Mouse (Mus musculus) midbrain, embryonic 13.5 days (tissue): ENCODE results near the gene Dgkz. TPM values are rescaled to one million over a fixed set of nuclear protein-coding genes. Genes with fewer than 3 reads are reported as not detected.

ENCODE experiments used
- ATAC-seq: fragments of 200-750 bp; cut with Nextera tagmentation; 2 replicates; pipeline ENCODE4 v1.8.0; 2017; ENCODE audit warnings: mild to moderate bottlenecking, moderate TSS enrichment, moderate library complexity
- H3K27ac ChIP-seq: fragments of 300-500 bp; sonication (generic); 2 replicates; pipeline ENCODE4 v1.5.1; 2015; ENCODE audit warnings: inconsistent platforms, mild to moderate bottlenecking, moderate library complexity
- H3K27me3 ChIP-seq: fragments of 300-500 bp; sonication (generic); 2 replicates; pipeline ENCODE4 v1.6.1; 2015; ENCODE audit warnings: mild to moderate bottlenecking, inconsistent platforms
- H3K36me3 ChIP-seq: fragments of 300-500 bp; sonication (generic); 2 replicates; pipeline ENCODE4 v1.6.1; 2015; ENCODE audit warnings: mild to moderate bottlenecking, inconsistent platforms
- H3K4me1 ChIP-seq: fragments of 300-500 bp; sonication (generic); replicated peaks from 2 replicates; pipeline ENCODE4 v1.6.1; 2015; ENCODE audit warnings: inconsistent platforms
- H3K4me2 ChIP-seq: fragments of 300-500 bp; sonication (generic); replicated peaks from 2 replicates; pipeline ENCODE4 v1.6.1; 2015; ENCODE audit warnings: moderate library complexity, mild to moderate bottlenecking, inconsistent platforms
- H3K4me3 ChIP-seq: fragments of 300-500 bp; sonication (generic); replicated peaks from 2 replicates; pipeline ENCODE4 v1.5.1; 2015; ENCODE audit warnings: mild to moderate bottlenecking, inconsistent platforms
- H3K9ac ChIP-seq: fragments of 300-500 bp; sonication (generic); replicated peaks from 2 replicates; pipeline ENCODE4 v1.6.1; 2015; ENCODE audit warnings: mild to moderate bottlenecking, inconsistent platforms
- H3K9me3 ChIP-seq: fragments of 300-500 bp; sonication (generic); 2 replicates; pipeline ENCODE4 v1.6.1; 2016; ENCODE audit warnings: mild to moderate bottlenecking, inconsistent platforms
- WGBS: fragments of 180-500 bp; shearing (Covaris S2); methylation state at CpG from one replicate; pipeline ENCODE4 v1.1.7; 2015; 5-methylcytosine and 5-hydroxymethylcytosine counted together
- polyA plus RNA-seq: library from polyadenylated mRNA; unstranded; fragments of >200 nt; fragmentation: Nextera tagmentation; extraction: Ambion mirVana; gene quantifications from 2 replicates; pipeline ENCODE4 v1.2.1, GENCODE M21; 2015

The Dgkz gene
- polyA plus RNA-seq, 1 experiment from 2014 or later, result 26.4 TPM

- peaks cover 50% of the 10 kb centered on the region for H3K4me1 ChIP-seq
- no peaks in the 10 kb centered on the region for H3K9me3 ChIP-seq
- peak overlapping the region; percentile 58; the same call in 1 of the 2 replicates for H3K4me3 ChIP-seq
- no peak overlapping the region for H3K27ac ChIP-seq
- no peak for ATAC-seq
- H3K27me3 ChIP-seq, result peaks cover 25% of the 10 kb centered on the region
- WGBS, result 56% methylated on average over 3 of the region's 3 CpGs
- peaks cover 2% of the 10 kb centered on the region for H3K36me3 ChIP-seq
- peak overlapping the region; percentile 51 for H3K9ac ChIP-seq
- H3K4me2 ChIP-seq, result peak overlapping the region; percentile 72
These were observed 46.2 kb downstream of the Dgkz start for GRCm38 (mm10) chr2:91929455-91929854.

GRCm38 (mm10) chr2:91928534-91929350 lies 46.9 kb downstream of the Dgkz start:
- Histone ChIP-seq H3K27ac (no peak overlapping the region), H3K4me1 (peaks cover 50% of the 10 kb centered on the region), H3K27me3 (peaks cover 32% of the 10 kb centered on the region), H3K9me3 (no peaks in the 10 kb centered on the region), H3K4me3 (no peak overlapping the region), H3K4me2 (no peak overlapping the region), H3K36me3 (no peaks in the 10 kb centered on the region; the same call in 1 of the 2 replicates), H3K9ac (no peak overlapping the region)
- ATAC-seq, result no peak
- WGBS, result 74% methylated on average over 23 of the region's 23 CpGs

GRCm38 (mm10) chr2:91927826-91928533 lies 47.7 kb downstream of the Dgkz start:
- no peak overlapping the region for H3K27ac ChIP-seq
- H3K9ac ChIP-seq, result no peak overlapping the region
- H3K4me1 ChIP-seq, result peaks cover 50% of the 10 kb centered on the region
- peaks cover 38% of the 10 kb centered on the region for H3K27me3 ChIP-seq
- no peak overlapping the region for H3K4me3 ChIP-seq
- WGBS, result 51% methylated on average over 34 of the region's 34 CpGs
- no peak for ATAC-seq
- no peaks in the 10 kb centered on the region for H3K9me3 ChIP-seq
- H3K36me3 ChIP-seq, result no peaks in the 10 kb centered on the region
- H3K4me2 ChIP-seq, result 0 out of 2 replicates have a peak overlapping the region, but pooled peaks have one; percentile 5

DNA sequence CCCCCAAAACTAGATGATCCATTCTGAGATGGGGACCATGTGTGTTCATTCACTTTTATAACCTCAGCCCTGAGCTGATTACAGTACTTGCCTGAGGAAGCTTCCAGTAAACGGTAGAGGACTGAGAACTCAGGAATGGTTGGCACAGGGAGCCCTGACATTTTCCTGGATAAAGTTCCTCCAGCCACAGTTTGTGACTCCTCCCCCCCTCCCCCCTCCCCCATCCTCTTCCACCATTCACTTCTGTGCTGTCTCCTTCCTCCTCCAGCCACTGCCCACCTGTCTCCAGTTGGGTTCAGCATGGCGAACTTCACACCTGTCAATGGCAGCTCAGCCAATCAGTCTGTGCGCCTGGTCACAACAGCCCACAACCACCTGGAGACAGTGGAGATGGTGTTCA lies 48.7 kb downstream of the Dgkz start, which contains the start of gene Chrm4:
Gene Chrm4 (plus strand): TSS at position 301 of the 400 bp plus-strand sequence.
- ATAC-seq, result no peak
- no peaks in the 10 kb centered on the region for H3K9me3 ChIP-seq
- no peak within 1 kb of the TSS for H3K27ac ChIP-seq
- H3K36me3 ChIP-seq, result no peaks in the 10 kb centered on the region
- H3K9ac ChIP-seq, result no peak within 1 kb of the TSS
- 0 out of 2 replicates have a peak within 1 kb of the TSS, but pooled peaks have one; percentile 5 for H3K4me2 ChIP-seq
- peaks cover 48% of the 10 kb centered on the region for H3K27me3 ChIP-seq
- WGBS, result 95% methylated on average over 3 of the region's 3 CpGs
- H3K4me1 ChIP-seq, result peaks cover 48% of the 10 kb centered on the region
- H3K4me3 ChIP-seq, result no peak within 1 kb of the TSS

DNA sequence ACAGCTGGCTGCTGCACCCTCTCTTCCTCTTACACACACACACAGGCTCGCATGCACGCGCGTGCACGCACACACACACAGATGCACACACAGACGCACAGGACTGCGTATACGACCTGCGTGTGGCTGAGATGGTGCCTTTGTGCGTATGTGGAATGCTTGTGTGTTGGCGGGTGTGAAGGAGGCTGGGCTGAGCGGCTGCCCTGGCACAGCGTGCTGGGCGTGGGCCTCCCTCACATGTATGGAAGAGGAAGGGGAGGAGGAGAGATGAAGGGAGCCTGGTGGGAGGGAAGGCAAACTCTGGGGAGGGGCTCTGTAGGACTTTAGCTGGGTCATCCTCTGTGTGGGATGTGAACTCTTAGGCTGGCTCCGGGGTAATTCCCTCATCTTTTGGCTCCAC lies 50.2 kb downstream of the Dgkz start:
- H3K4me3 ChIP-seq, result no peak overlapping the region
- ATAC-seq, result no peak
- WGBS, result 92% methylated on average over 15 of the region's 15 CpGs
- H3K4me1 ChIP-seq, result peaks cover 45% of the 10 kb centered on the region
- H3K27ac ChIP-seq, result no peak overlapping the region
- H3K9ac ChIP-seq, result no peak overlapping the region
- peaks cover 60% of the 10 kb centered on the region for H3K27me3 ChIP-seq
- H3K9me3 ChIP-seq, result no peaks in the 10 kb centered on the region
- H3K36me3 ChIP-seq, result no peaks in the 10 kb centered on the region
- H3K4me2 ChIP-seq, result no peak overlapping the region

DNA sequence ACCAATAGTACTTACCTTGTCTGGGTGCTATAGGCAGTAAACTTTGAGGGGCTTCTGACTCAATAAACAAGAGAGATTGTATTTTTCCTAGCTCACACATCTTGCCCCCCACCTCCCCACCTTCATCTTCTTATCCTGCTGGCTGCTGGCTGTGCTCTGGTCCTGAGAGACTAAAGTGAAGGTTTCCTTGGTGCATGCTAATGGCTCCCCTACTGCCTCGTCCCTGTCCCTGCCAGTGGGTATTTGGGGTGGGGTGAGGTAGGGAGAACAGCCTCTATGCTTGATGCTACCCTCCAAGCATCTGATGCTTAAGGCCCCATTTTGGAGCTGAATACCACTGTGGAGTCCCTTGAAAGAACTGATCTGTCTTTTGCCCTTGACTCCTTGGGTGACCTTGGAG lies 50.9 kb downstream of the Dgkz start:
- H3K36me3 ChIP-seq, result peaks cover 1% of the 10 kb centered on the region; the same call in 1 of the 2 replicates
- H3K9me3 ChIP-seq, result no peaks in the 10 kb centered on the region
- no peak overlapping the region for H3K4me2 ChIP-seq
- H3K27ac ChIP-seq, result no peak overlapping the region
- H3K4me3 ChIP-seq, result no peak overlapping the region
- H3K9ac ChIP-seq, result no peak overlapping the region
- WGBS, result 77% methylated on average over 1 of the region's 1 CpGs
- peaks cover 40% of the 10 kb centered on the region for H3K4me1 ChIP-seq
- H3K27me3 ChIP-seq, result peaks cover 67% of the 10 kb centered on the region
- no peak for ATAC-seq

GRCm38 (mm10) chr2:91923415-91924337 lies 52.0 kb downstream of the Dgkz start:
- H3K4me2 ChIP-seq, result peak overlapping the region; percentile 72
- peak overlapping the region; percentile 60 for H3K4me3 ChIP-seq
- ATAC-seq, result no peak; the same call in 1 of the 2 replicates
- 4% methylated on average over 54 of the region's 54 CpGs for WGBS
- H3K36me3 ChIP-seq, result peaks cover 7% of the 10 kb centered on the region; the same call in 1 of the 2 replicates
- 0 out of 2 replicates have a peak overlapping the region, but pooled peaks have one; percentile 8 for H3K9ac ChIP-seq
- H3K27ac ChIP-seq, result no peak overlapping the region
- peaks cover 69% of the 10 kb centered on the region for H3K27me3 ChIP-seq
- H3K9me3 ChIP-seq, result no peaks in the 10 kb centered on the region
- H3K4me1 ChIP-seq, result peaks cover 29% of the 10 kb centered on the region

DNA sequence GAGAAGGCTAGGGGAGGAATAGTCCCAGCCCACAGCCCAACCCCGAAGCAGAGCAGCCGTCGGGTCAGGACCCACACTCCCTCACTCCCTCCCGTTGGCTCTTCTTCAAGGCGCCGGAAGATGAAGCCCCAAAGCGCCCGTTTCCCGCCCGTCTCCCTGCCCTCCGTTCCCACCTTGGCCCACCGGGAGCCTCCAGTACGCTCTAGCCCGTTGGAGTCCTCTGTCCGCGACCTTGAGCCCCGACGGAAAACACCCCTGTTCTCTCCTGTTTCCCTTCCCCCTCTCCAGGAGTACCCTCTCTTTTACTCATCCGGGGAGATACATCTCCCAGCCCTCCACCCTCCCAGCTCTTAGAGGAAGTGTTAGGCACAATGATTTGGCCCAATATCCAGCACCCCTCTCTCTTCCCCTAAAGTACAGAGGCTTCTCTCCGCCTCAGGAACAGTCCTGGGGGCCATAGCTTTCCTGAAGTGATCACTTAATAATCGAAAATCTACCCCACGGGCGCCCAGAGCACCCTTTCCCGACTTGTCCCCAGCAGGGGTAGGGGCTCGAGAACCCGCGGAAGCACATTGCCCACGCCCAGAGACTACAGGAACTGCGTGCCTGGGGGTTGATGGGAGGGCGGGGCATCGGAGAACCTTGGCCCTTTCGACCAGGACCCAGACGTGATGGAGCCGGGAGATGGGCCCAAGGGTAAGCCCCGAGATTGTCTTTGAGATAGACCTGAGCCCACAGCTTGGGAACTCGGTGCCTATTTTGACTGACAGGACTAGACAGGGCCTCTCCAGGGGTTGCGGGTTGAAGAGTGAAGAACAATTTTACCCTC lies 52.9 kb downstream of the Dgkz start:
- Histone ChIP-seq H3K27me3 (peaks cover 67% of the 10 kb centered on the region), H3K4me1 (peaks cover 29% of the 10 kb centered on the region), H3K27ac (no peak overlapping the region), H3K9me3 (no peaks in the 10 kb centered on the region), H3K36me3 (peaks cover 16% of the 10 kb centered on the region), H3K4me3 (peak overlapping the region; percentile 60), H3K9ac (peak overlapping the region; percentile 58), H3K4me2 (peak overlapping the region; percentile 72)
- ATAC-seq, result no peak
- WGBS, result 2% methylated on average over 37 of the region's 37 CpGs

- Histone ChIP-seq H3K27me3 (peaks cover 67% of the 10 kb centered on the region), H3K36me3 (peaks cover 24% of the 10 kb centered on the region), H3K27ac (no peak overlapping the region), H3K9ac (peak overlapping the region; percentile 58), H3K4me2 (peak overlapping the region; percentile 72), H3K4me3 (peak overlapping the region; percentile 60), H3K4me1 (peaks cover 29% of the 10 kb centered on the region), H3K9me3 (no peaks in the 10 kb centered on the region)
- under 1% methylated on average over 57 of the region's 64 CpGs for WGBS
- peak; percentile 75 for ATAC-seq
These were observed 53.7 kb downstream of the Dgkz start for GRCm38 (mm10) chr2:91921790-91922570.

GRCm38 (mm10) chr2:91921181-91921789 lies 54.4 kb downstream of the Dgkz start:
- H3K4me3 ChIP-seq, result peak overlapping the region; percentile 60
- peaks cover 64% of the 10 kb centered on the region for H3K27me3 ChIP-seq
- peak overlapping the region; percentile 58 for H3K9ac ChIP-seq
- peak; percentile 25 for ATAC-seq
- H3K36me3 ChIP-seq, result peaks cover 31% of the 10 kb centered on the region
- WGBS, result 2% methylated on average over 31 of the region's 31 CpGs
- no peaks in the 10 kb centered on the region for H3K9me3 ChIP-seq
- H3K4me2 ChIP-seq, result peak overlapping the region; percentile 72
- H3K4me1 ChIP-seq, result peaks cover 29% of the 10 kb centered on the region
- H3K27ac ChIP-seq, result no peak overlapping the region
